Mouse (Mus musculus) mouse embryonic stem cell (cell line): Measurements from ENCODE around the gene Atoh1.

Experiments used
- in situ Hi-C, 2 experiments: fragments of 300-500 bp; cut with MboI; formaldehyde crosslinking; loops; 1 replicate in 1 of 2; 3 replicates in 1 of 2; pipeline ENCODE4 v1.14.3; 2019 to 2020; ENCODE audit warnings: low sequenced_read_pairs in 2 of 2, low pct_unique_long_range_greater_than_20kb in 1 of 2, mixed read lengths in 1 of 2; ENCODE audit not compliant: unreplicated experiment in 1 of 2

The Atoh1 gene

DNA sequence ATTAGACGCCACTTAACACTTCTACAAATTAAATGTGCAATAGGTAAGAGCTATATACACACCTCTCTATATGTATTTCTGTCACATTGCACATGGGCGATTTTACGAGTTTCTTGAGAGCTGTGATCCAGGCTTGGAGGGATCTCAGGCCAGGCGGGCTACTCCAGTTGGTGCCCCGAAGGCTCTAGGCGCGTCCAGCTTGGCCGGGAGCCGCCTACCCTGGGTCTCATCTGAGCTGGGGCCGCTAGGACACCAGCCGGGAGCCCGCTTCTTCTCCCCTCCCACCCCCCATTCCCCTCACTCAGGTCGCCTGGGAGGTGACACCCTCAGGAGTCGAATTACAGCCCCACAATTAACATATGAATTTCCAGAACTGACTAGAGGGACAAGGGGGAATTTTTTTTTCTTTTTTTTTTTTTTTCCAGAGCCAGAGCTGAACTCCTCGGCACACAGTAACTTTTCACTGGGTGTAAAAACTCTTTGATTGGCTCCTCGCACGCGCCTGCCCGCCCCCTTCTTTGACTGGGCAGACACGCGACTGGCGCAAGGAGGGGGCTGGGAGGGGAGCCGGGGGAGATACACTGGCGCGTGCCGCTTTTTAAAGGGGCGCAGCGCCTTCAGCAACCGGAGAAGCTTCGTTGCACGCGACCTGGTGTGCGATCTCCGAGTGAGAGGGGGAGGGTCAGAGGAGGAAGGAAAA lies at the start of gene Atoh1:
Gene Atoh1, plus strand, starts transcription at position 627 of the 700 bp plus-strand sequence.
- in situ Hi-C loops, result no loop called here

DNA sequence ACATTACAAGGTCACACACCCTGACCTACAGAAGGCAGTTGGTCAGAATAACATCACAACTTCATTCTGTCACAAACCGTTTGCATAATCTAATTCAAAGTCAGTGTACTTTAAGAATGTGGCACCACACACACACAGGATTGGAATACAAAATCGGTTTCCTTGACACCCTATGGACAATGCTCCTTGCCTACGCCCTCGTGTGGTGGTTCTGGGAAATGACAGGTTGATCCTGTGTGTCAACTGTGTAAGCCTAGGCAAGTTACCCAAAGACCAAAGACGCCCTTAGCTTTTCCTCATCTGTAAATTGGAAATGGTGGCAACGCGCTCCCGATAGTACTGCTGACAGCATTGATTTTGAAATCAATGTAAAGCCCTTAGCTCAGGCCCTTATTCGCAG lies 45.0 kb upstream of the Atoh1 start:
- in situ Hi-C loops, result loop anchor here in 1 of 2 experiments (10.0 kb wide), 1 partner anchor 301 kb away; no protein-coding TSS in a partner anchor

DNA sequence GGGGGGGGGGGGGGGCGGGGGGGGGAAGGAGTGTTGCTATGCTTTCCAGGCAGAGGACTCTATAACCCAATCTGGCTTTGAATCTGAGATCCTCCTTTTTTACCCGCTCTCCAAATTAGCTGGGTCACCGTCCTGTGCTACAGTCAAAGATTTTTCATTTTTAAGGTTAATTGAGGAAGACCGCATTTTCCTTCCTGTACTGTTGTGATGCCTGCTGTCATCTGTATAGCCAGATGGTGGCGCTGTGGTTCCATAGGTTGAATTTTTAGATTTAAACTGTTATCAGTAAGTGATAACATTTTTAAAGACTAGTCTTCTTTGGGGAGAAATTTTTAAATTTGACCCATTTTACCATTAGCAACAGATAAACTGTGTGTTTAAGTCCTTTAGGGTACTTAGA lies 44.0 kb upstream of the Atoh1 start:
- in situ Hi-C loops, result loop anchor here in 1 of 2 experiments (10.0 kb wide), 1 partner anchor 300 kb away; no protein-coding TSS in a partner anchor

DNA sequence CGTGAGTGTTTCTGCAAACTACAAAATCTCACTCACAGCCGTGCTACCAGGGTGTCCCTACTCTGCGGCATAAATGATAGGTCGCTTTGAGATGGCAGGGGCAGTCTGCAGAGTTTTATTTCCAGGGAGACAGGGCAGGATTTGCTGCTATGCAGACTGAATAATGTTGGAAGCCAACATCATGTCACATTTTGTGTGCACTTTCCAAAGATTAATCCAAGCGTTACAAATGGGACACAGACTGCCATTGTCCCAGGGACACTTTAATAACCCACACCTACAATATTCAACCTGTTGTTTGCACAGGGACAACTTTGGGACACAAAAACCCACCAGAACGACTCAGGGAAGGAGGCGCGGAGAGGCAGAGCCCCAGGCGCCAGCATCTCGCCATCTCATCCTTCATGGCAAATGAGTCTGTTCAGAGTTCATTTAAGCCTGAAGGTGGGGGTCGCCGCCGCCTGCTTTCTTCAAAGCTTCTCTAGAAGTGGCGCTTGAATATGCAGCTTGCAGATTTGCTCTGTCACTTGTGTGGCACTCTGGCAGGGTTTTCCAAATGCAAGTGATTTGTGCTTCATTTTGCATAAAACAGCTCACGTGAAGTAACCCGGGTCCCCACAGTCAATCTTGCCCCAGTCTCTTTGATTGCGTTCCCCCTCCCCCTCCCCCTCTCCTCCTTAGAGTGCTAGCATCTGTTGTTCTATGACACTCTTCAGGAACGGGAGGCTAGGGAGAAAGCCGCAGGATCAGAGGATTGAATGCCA lies 40.6 kb upstream of the Atoh1 start:
- in situ Hi-C loops, result loop anchor here in 1 of 2 experiments (10.0 kb wide), 1 partner anchor 296 kb away; no protein-coding TSS in a partner anchor

DNA sequence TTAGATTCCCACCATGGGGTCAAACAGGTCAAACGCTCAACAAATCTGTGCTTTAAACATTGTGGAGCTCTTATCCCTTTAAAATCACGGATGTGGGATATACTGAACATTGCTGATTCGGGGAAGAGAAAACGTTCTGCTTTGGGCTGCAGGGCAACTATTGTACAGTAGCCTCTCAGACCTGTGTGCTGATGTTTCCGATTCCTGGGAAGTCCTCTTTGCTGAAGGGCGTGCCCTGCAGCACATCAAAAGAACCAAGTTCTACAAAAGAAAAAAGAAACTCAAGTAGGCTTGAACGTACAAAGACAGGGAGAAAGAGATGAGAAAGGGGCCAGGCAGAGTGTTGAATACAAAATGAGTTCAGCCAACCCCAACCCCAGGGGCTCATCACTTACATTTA lies 34.2 kb upstream of the Atoh1 start:
- in situ Hi-C loops, result no loop called here

DNA sequence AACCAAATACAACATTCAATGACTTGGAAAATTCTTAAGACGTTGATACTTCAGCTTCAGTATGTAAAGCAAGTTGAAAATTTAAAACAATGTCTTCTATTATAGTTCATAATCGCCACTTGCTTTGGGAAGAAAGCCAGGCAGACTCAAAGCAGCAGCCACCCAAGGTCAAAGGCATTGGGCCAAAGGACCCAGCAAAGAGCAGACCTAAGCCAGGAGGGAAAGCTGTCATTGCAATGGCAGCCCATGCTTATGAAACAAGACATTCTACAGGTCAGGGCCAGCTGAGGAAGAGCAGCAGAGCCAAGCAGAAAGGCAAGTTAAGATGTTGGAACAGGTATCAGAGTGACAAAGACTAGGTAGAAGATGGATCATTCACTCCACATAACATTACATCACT lies 25.3 kb upstream of the Atoh1 start:
- in situ Hi-C loops, result no loop called here

DNA sequence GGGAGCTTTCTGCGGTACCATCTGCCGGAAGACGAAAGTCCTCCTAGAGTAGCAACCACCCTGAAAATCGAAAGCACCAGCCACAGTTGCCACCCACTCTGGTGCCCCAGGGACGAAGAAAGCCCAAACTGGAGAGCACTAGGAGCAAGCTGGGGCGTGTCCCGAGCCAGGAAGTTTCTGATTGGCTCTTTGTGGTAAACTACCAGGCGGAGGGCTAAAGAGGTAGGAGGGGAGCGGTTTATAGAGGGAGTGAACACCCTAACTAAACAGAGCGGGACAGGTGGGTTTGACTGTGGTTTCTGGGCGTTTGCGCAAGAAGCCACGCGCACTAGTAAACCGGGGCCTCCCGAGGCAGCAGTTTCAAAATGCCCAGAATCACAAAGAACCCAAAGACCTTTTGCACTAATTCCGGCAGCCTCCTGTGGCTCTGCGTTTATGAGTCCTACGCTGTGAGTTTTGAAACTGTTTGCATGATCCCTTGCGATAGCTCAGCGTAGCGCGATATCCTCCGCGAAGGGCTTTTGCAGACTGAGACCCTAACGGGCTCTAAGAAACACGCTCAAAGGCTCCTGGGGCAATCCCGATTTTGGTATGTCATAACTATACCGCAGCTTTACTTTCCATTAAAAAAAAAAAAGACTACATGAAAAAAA lies 1.0 kb upstream of the Atoh1 start:
- in situ Hi-C loops, result no loop called here

DNA sequence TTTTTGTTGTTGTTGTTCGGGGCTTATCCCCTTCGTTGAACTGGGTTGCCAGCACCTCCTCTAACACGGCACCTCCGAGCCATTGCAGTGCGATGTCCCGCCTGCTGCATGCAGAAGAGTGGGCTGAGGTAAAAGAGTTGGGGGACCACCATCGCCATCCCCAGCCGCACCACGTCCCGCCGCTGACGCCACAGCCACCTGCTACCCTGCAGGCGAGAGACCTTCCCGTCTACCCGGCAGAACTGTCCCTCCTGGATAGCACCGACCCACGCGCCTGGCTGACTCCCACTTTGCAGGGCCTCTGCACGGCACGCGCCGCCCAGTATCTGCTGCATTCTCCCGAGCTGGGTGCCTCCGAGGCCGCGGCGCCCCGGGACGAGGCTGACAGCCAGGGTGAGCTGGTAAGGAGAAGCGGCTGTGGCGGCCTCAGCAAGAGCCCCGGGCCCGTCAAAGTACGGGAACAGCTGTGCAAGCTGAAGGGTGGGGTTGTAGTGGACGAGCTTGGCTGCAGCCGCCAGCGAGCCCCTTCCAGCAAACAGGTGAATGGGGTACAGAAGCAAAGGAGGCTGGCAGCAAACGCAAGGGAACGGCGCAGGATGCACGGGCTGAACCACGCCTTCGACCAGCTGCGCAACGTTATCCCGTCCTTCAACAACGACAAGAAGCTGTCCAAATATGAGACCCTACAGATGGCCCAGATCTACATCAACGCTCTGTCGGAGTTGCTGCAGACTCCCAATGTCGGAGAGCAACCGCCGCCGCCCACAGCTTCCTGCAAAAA lies 496 bp downstream of the Atoh1 start:
- in situ Hi-C loops, result no loop called here

DNA sequence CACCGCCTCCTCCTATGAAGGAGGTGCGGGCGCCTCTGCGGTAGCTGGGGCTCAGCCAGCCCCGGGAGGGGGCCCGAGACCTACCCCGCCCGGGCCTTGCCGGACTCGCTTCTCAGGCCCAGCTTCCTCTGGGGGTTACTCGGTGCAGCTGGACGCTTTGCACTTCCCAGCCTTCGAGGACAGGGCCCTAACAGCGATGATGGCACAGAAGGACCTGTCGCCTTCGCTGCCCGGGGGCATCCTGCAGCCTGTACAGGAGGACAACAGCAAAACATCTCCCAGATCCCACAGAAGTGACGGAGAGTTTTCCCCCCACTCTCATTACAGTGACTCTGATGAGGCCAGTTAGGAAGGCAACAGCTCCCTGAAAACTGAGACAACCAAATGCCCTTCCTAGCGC lies 1.1 kb downstream of the Atoh1 start:
- in situ Hi-C loops, result no loop called here

DNA sequence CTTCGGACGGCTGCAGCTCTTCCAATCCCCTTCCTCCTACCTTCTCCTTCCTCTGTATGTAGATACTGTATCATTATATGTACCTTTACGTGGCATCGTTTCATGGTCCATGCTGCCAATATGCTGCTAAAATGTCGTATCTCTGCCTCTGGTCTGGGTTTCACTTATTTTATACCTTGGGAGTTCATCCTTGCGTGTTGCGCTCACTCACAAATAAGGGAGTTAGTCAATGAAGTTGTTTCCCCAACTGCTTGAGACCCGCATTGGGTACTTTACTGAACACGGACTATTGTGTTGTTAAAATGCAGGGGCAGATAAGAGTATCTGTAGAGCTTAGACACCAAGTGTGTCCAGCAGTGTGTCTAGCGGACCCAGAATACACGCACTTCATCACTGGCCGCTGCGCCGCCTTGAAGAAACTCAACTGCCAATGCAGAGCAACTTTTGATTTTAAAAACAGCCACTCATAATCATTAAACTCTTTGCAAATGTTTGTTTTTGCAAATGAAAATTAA lies 1.6 kb downstream of the Atoh1 start:
- in situ Hi-C loops, result no loop called here

DNA sequence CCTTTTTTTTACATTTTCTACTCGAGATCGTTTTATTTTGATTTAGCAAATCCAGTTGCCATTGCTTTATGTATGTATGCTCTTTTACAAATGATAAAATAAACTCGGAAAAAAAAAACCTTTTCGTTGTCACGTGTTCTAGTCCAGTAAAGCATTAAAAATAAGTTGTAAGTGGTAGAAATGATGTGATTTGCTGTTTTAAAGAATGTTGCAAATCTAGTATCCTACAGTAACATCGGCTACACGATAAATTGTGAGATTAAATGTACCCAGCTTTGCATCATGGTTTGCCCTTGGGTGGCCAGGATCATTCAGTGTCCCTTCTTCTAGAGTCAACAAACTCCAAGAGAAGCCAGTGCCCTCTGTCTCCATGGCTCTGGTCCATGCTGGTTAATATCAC lies 2.2 kb downstream of the Atoh1 start:
- in situ Hi-C loops, result no loop called here

DNA sequence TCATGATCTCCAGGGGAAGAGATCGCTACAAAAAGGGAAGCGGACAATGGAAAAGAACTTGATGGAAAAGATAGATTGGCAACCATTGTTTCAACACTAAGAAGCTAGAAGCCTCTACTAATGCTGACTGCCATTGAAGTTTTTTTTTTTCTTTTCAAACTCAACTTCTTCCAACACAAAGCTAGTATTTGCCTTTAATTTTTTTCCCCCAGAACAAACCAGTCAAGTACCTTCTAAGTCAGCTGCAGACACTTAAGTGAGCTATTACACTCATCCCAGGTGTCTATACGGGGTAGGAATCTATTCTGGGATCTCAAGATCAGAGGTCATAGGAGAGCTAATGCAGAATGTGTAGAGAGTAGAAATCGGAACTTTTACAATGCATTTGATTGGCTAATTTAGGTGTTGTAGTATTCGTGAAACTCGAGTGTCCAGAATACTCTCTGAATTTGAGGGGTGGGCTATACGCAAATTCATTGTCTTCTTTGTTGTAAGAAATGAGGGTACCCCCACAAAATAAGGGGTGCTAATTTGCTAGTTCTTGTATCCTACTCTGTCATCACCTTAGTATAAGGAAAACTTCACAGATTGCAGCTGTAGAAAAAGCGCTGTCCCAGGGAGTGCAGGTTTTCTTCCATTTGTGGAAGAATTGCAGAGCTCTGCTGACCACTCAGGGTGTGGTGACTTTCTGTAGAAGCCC lies 2.8 kb downstream of the Atoh1 start:
- in situ Hi-C loops, result no loop called here

DNA sequence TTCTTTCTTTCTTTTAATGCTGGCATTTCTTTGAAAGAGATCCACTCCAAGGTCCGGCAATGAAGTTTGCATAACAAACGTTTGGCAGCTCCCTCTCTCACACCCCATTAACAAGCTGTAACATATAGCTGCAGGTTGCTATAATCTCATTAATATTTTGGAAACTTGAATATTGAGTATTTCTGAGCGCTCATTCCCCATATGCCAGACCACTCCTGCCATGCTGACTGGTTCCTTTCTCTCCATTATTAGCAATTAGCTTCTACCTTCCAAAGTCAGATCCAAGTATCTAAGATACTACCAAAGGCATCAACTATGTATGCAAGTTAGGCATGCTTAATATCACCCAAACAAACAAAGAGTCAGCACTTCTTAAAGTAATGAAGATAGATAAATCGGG lies 4.4 kb downstream of the Atoh1 start:
- in situ Hi-C loops, result no loop called here

DNA sequence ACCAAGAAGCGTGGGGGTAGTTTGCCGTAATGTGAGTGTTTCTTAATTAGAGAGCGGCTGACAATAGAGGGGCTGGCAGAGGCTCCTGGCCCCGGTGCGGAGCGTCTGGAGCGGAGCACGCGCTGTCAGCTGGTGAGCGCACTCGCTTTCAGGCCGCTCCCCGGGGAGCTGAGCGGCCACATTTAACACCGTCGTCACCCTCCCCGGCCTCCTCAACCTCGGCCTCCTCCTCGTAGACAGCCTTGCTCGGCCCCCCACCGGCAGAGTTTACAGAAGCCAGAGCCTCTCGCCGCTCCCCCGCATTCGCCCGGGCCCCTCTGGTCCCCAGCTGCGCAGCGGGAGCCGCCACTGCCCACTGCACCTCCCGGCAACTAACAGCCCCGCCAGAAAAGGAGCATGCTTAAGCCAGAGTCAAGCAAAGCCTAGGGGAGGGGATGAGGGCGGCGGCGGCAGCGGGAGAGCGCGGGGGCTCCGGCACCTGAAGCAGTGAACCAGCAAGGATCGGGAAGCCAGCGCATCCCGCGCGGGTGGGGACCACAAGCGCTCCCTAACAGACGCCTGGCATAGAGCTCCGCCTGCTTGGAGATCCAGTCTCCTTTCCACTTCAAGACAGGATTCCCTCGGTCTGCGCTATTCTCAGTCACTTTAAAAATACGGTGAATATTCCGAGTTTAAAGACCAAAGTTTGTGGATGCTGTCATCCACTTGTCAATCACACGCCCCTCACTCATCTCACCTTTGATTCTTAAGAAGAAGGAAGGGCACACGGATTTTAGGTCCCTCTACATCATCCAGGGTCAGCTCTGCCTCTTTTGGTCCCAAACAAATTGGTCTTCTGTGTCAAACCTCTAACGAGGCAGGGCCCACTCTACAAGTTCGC lies 5.8 kb downstream of the Atoh1 start:
- in situ Hi-C loops, result no loop called here

DNA sequence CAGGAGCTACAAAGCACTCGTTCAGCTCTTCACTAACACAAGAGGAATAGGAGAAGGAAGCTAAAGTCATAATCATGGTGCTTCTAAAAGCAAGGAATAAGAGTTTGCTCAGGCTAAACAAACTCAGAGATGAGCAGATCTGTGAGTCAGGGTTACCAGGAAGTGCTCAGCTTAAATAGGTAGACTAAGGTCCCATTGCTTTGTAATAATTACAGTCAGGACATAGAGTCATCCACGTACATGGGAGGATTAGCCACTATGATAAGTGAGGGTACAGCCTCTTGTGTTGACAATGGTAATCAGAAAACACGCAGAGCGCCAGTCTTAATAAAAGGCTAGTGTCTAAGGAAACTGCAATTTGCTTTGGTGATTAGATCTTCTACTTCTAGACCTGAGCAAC lies 7.4 kb downstream of the Atoh1 start:
- in situ Hi-C loops, result no loop called here

DNA sequence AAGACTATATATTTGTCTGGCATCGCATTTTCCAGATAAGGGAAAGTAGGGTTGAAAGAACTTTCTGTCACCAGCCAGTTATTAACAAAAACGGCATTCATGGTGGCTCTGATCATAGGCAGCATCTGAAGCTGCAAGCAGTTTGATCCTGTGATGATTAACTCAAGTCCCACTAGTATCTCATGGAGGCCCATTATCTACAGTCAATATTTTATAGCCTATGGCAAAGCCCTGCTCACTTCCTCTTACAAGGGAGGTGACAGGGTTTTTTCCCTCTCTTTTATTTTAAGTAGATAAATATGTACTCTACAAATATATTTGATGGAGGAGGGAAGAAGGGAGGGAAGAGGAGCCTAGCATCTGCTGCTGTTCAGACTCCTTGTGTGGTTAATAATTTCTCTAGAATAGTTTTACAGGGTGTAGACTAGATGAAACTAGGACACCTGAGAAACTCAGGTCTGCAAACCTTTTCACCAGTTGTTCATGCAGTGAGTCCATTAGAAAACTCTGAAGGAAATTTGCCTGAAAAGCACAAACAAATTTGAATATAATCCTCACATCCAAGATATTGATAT lies 14.1 kb downstream of the Atoh1 start:
- in situ Hi-C loops, result no loop called here

DNA sequence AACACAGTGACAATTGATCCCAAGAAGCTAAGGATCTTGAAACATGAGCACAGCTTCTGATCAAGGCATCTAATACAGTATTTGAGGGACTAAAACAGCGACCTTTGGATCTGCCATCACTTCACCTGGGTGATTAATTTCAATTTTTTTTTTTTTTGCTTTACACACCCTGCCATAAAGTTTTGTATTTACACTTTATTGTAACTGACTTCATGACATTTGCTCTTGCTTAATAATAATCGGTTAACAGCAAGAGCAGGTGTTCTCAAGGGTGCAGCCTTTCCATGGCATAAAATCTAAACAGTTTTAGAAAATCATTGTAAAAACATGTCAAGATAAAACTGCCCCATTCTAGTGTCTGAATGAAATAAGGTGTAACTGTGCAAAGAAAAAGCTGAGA lies 25.6 kb downstream of the Atoh1 start:
- in situ Hi-C loops, result no loop called here
